Mouse (Mus musculus) T-cell, adult 2 months (primary cell): Measurements from ENCODE around the gene Neurl2.
A peak's percentile ranks its signal among the peaks of the same experiment; 100 is the strongest.

ENCODE experiments used
- DNase-seq: peaks from one replicate; pipeline ENCODE4 v3.0.0; 2022; ENCODE audit warnings: low spot score

The Neurl2 gene

DNA sequence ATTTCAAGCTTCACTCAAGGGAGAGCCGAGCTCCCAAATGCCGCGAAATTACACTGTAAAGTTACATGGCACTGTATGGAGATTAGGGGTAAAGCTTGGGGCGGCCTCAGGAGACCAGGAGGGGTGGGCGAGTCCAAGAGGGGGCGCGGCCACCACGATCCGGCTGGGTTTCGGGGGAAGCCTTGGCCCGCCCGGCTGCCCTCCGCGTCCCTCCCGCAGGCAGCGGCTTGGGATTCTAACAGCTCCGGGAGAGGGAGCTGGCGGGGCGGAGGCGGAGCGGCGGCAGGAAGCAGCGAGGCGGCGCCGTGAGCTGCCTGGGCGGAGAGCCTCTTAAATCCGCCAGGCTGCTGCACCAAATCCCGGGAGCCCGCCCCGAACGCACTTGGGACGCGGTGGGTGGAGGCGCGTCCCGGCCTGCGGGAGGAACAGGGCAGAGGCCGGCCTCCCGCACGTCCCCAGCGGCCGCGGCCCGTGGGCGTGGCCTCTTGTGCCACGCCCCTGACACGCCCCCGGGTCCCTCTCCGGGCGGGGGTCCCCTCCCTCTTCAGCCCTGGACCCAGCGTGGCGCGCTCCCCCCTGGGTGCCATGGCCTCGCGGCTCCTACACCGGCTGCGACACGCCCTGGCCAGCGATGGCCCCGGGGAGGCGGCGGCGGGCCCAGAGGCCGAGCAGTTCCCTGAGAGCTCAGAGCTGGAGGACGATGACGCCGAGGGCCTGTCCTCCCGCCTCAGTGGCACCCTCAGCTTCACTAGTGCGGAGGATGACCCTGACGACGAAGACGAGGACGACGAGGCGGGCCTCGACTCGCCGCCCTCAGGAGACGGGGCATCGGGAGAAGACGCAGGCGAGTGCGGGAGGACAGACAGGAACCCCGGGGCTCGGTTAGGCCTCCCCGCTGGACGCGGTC, 47.5 kb downstream of the Neurl2 start, which contains the start of gene Snx21:
Gene Snx21, plus strand, starts transcription at position 343 of the 907 bp plus-strand sequence.
- DNase-seq = peak; percentile 37

DNA sequence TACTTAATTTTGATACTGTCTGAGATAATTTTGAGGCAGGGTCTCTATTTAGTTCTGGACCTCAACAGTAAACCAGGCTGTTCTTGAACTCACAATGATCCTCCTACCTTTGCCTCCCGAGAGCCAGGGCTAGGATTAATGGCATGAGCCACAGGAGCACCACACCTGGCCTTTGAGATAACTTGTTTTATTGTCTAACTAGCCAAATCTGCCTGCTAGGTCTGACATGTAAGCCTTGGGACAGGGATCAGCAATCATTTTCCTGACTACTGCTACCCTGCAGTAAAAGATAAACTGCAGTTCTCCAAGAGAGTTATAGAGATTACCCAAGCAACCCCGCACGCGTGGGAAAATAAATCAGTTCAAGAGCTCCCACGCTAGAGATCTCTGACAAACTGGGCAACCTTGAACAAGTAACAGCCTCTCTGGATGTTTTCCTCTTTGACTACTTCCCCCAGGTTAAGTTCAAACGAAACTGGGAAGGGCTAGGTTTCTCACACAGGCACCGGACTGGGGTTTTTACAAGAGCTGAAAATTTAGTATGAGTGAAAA, 48.3 kb downstream of the Neurl2 start:
- no peak for DNase-seq

DNA sequence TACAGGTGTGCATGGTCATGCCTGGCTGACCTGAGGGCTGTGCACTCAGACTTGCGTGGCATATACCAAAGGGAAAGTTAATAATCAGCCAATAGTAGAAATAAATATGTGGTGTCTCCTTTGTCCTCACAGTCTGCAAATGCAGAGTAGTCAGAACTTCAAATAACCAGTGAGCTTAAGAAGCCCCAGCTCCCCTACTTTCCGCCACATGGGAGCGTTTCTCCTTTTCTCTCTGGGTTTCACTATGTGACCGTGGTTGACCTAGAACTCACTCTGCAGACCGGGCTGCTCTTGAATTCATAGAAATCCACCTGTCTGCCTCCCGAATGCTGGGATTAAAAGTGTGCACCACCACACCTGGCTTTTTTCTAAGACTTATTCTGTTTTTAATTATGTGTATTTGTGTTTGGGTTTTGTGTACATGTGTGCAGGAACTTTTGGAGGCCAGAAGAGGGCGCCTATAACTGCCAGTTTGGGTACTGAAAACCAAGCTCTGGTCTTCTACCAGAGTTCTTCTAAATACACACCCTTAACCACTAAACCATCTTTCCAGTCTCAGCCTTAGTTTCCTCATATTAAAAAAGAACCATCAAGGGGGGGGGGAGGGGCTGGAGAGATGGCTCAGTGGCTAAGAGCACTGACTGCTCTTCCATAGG, 49.2 kb downstream of the Neurl2 start:
- no peak for DNase-seq

DNA sequence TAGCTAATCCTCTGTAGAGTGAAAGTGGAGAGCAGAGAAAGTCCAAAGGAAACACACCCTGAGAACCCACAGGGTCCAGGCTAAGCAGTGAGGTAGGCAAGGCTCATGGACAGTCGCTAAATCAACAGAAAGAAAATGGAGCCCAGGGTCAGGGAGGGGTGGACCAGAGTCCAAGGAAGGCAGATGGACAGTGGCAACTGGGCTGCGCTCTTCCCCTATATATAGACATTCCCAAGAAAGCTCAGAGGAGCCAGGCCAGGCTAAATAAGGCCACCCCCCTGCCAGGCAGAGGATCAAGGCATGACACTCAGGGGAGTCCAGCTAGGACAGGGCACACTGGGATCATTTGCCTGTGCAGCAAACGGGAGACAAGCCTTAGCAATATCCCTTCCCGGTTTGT, 51.4 kb downstream of the Neurl2 start:
- no peak for DNase-seq
